Mouse (Mus musculus): ENCODE measurements at regions not wholly inside any gene's neighbourhood (a gene's known extent, or its start where the extent isn't known, plus 50 kb on each side); places are given as distances from the start of the nearest gene placed in this dataset.
A peak's percentile ranks its signal among the peaks of the same experiment; 100 is the strongest.
"Not testable (repeated sequence)": the region's sequence is repeated elsewhere in the genome, so short reads cannot be mapped to it uniquely, and the experiment has no call there.

GRCm38 (mm10) chr16:79313301-79313700 lies 222.4 kb upstream of the Tmprss15 start:
- DNase-seq (ENCODE audit: low spot score in 2 of 2), result no peak

- DNase-seq (ENCODE audit: low spot score in 2 of 2), result no peak
Observed at GRCm38 (mm10) chr16:79312702-79313101, 221.8 kb upstream of the Tmprss15 start.

GRCm38 (mm10) chr16:79308541-79308940 lies 217.6 kb upstream of the Tmprss15 start:
- DNase-seq (ENCODE audit: low spot score in 2 of 2), result no peak

GRCm38 (mm10) chr16:79296621-79297020 lies 205.7 kb upstream of the Tmprss15 start:
- not testable (repeated sequence) for DNase-seq (ENCODE audit: low spot score in 2 of 2)

- no peak for DNase-seq (ENCODE audit: low spot score in 2 of 2)
Observed at GRCm38 (mm10) chr16:79279006-79279405, 188.1 kb upstream of the Tmprss15 start.

- DNase-seq (ENCODE audit: low spot score in 2 of 2), result no peak
Observed at GRCm38 (mm10) chr16:79256525-79256924, 165.6 kb upstream of the Tmprss15 start.

GRCm38 (mm10) chr16:79256084-79256483 lies 165.2 kb upstream of the Tmprss15 start:
- DNase-seq (ENCODE audit: low spot score in 2 of 2), result no peak

- no peak for DNase-seq (ENCODE audit: low spot score in 2 of 2)
Observed at GRCm38 (mm10) chr16:79240857-79241491, 150.1 kb upstream of the Tmprss15 start.

- DNase-seq (ENCODE audit: low spot score in 2 of 2), result no peak
Observed at GRCm38 (mm10) chr16:79240191-79240590, 149.3 kb upstream of the Tmprss15 start.

GRCm38 (mm10) chr16:79191196-79191595 lies 100.3 kb upstream of the Tmprss15 start:
- no peak for DNase-seq (ENCODE audit: low spot score in 2 of 2)

GRCm38 (mm10) chr16:79186471-79186870 lies 95.6 kb upstream of the Tmprss15 start:
- no peak for DNase-seq (ENCODE audit: low spot score in 2 of 2)

- DNase-seq (ENCODE audit: low spot score in 2 of 2), result peak in 1 of 2 experiments; percentile 8
Observed at GRCm38 (mm10) chr16:79182474-79182873, 91.6 kb upstream of the Tmprss15 start.

GRCm38 (mm10) chr16:79177299-79177999 lies 86.6 kb upstream of the Tmprss15 start:
- DNase-seq (ENCODE audit: low spot score in 2 of 2), result no peak

- no peak for DNase-seq (ENCODE audit: low spot score in 2 of 2)
Observed at GRCm38 (mm10) chr16:79176832-79177243, 85.9 kb upstream of the Tmprss15 start.

- DNase-seq (ENCODE audit: low spot score in 2 of 2), result peak; percentile 78 to 86
Observed at GRCm38 (mm10) chr16:79168193-79168592, 77.3 kb upstream of the Tmprss15 start.

- DNase-seq (ENCODE audit: low spot score in 2 of 2), result no peak
Observed at GRCm38 (mm10) chr16:79142813-79143212, 51.9 kb upstream of the Tmprss15 start.
